Mouse (Mus musculus) megakaryocyte progenitor cell, adult 5-6 weeks (primary cell): Measurements from ENCODE around the gene Gm21173. TPM values are rescaled to one million over a fixed set of nuclear protein-coding genes. Genes with fewer than 3 reads are reported as not detected.
"Not testable (repeated sequence)": the region's sequence is repeated elsewhere in the genome, so short reads cannot be mapped to it uniquely, and the experiment has no call there.

ENCODE experiments used
- ATAC-seq: replicated peaks from 2 replicates; pipeline ENCODE4 v1.8.0; 2016; ENCODE audit warnings: mild to moderate bottlenecking, moderate TSS enrichment, inconsistent platforms; ENCODE audit not compliant: poor library complexity
- total RNA-seq, 2 experiments: library from RNA; stranded (forward) in 1 of 2; stranded (reverse) in 1 of 2; fragments of 157-497, 149-512 nt in 1 of 2; fragments of 200-1000 nt in 1 of 2; gene quantifications; 2 replicates each; pipeline versions ENCODE4 v1.2.3 to v1.2.4; 2015 to 2017

The Gm21173 gene
- total RNA-seq (2015) (not detected in 2 replicates), total RNA-seq (2017) (not detected in 2 replicates)

DNA sequence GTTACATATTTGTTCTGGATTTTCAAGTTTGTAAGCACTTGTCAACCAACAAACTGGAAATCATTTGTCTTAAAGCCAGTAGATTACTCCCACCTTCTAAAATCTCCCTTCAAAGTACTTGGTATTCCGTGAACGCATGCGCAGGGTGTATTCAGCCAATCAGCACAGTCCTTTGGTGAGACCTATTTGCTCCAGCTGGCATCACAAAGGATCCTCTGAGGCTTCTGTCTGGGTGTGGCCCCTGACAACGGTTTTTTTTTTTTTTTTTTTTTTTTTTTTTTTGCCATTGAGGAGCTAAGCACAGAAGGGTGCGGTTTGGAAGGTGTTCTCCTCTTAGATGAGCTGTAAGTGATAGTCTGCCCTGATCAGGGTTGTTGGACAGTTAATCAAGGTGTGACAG, at the start of gene Gm21173:
Gm21173 (plus strand) TSS at position 301 of the 400 bp plus-strand sequence.
- not testable (repeated sequence) for ATAC-seq
